Mouse (Mus musculus): ENCODE results near the gene Shisa5. TPM values are rescaled to one million over a fixed set of nuclear protein-coding genes. Genes with fewer than 3 reads are reported as not detected.

The Shisa5 gene
- polyA plus RNA-seq, 1 experiment = 428 TPM

- H3K27ac ChIP-seq (ENCODE audit: insufficient read depth, low read depth, low read length) = no peak overlapping the region
- H3K4me3 ChIP-seq (ENCODE audit: insufficient read depth, low read length) = no peak overlapping the region
- H3K4me1 ChIP-seq (ENCODE audit: control insufficient read depth, insufficient read depth, low read length) = peaks cover 3% of the 10 kb centered on the region; the same call in 1 of the 2 replicates
- TF ChIP-seq CTCF (IDR thresholded peaks at IDR 0.05; ENCODE audit: low read depth, low read length) = no peak
- no peak for TF ChIP-seq POLR2A (IDR thresholded peaks at IDR 0.05; ENCODE audit: borderline replicate concordance, low read depth, low read length)
These were observed 65.7 kb downstream of the Shisa5 start for GRCm38 (mm10) chr9:109104083-109104482.

- H3K4me3 ChIP-seq (ENCODE audit: insufficient read depth, low read length) = no peak overlapping the region
- H3K27ac ChIP-seq (ENCODE audit: insufficient read depth, low read depth, low read length) = no peak overlapping the region
- peaks cover 3% of the 10 kb centered on the region; the same call in 1 of the 2 replicates for H3K4me1 ChIP-seq (ENCODE audit: control insufficient read depth, insufficient read depth, low read length)
- TF ChIP-seq POLR2A (IDR thresholded peaks at IDR 0.05; ENCODE audit: borderline replicate concordance, low read depth, low read length) (no peak), CTCF (IDR thresholded peaks at IDR 0.05; ENCODE audit: low read depth, low read length) (no peak)
These were observed 66.6 kb downstream of the Shisa5 start for GRCm38 (mm10) chr9:109105011-109105410.

GRCm38 (mm10) chr9:109105648-109106047 is 67.3 kb downstream of the Shisa5 start:
- Histone ChIP-seq H3K4me3 (ENCODE audit: insufficient read depth, low read length) (no peak overlapping the region), H3K27ac (ENCODE audit: insufficient read depth, low read depth, low read length) (no peak overlapping the region)
- no peak for TF ChIP-seq CTCF (IDR thresholded peaks at IDR 0.05; ENCODE audit: low read depth, low read length)
- no peak for TF ChIP-seq POLR2A (IDR thresholded peaks at IDR 0.05; ENCODE audit: borderline replicate concordance, low read depth, low read length)

GRCm38 (mm10) chr9:109107341-109107740 is 69.0 kb downstream of the Shisa5 start:
- Histone ChIP-seq H3K4me1 (ENCODE audit: control insufficient read depth, insufficient read depth, low read length) (peaks cover 3% of the 10 kb centered on the region; the same call in 1 of the 2 replicates), H3K4me3 (ENCODE audit: insufficient read depth, low read length) (no peak overlapping the region), H3K27ac (ENCODE audit: insufficient read depth, low read depth, low read length) (no peak overlapping the region)
- TF ChIP-seq POLR2A (IDR thresholded peaks at IDR 0.05; ENCODE audit: borderline replicate concordance, low read depth, low read length) (no peak), CTCF (IDR thresholded peaks at IDR 0.05; ENCODE audit: low read depth, low read length) (no peak)

More at GRCm38 (mm10) chr9:109105648-109106047, 67.3 kb downstream of the Shisa5 start:
- H3K4me1 ChIP-seq (ENCODE audit: control insufficient read depth, insufficient read depth, low read length) = peaks cover 3% of the 10 kb centered on the region; the same call in 1 of the 2 replicates

Other genes with a start within 250 kb of the Shisa5 start
- gene Nckipsd, start 230.2 kb upstream of the Shisa5 start, polyA plus RNA-seq (2012; ENCODE audit: insufficient read depth, insufficient read length, missing spikeins) = 25.6 and 29.0 TPM in 2 replicates
- 2.1 and 2.2 TPM in 2 replicates for gene Celsr3, start 212.2 kb upstream of the Shisa5 start, polyA plus RNA-seq (2012; ENCODE audit: insufficient read depth, insufficient read length, missing spikeins)
- gene Slc26a6, start 185.3 kb upstream of the Shisa5 start, polyA plus RNA-seq (2012; ENCODE audit: insufficient read depth, insufficient read length, missing spikeins) = 19.0 and 20.8 TPM in 2 replicates
- gene Tmem89, start 123.9 kb upstream of the Shisa5 start, polyA plus RNA-seq (2012; ENCODE audit: insufficient read depth, insufficient read length, missing spikeins) = not detected in 2 replicates
- 116 and 123 TPM in 2 replicates for gene Uqcrc1, start 101.9 kb upstream of the Shisa5 start, polyA plus RNA-seq (2012; ENCODE audit: insufficient read depth, insufficient read length, missing spikeins)
- gene Col7a1, start 85.0 kb upstream of the Shisa5 start, polyA plus RNA-seq (2012; ENCODE audit: insufficient read depth, insufficient read length, missing spikeins) = 0.17 and 0.78 TPM in 2 replicates
- gene Ucn2, start 52.6 kb upstream of the Shisa5 start, polyA plus RNA-seq (2012; ENCODE audit: insufficient read depth, insufficient read length, missing spikeins) = not detected in 2 replicates
- 41.7 and 44.5 TPM in 2 replicates for gene Pfkfb4, start 46.8 kb upstream of the Shisa5 start, polyA plus RNA-seq (2012; ENCODE audit: insufficient read depth, insufficient read length, missing spikeins)
- 88.4 and 110 TPM in 2 replicates for gene Trex1, start 21.2 kb downstream of the Shisa5 start, polyA plus RNA-seq (2012; ENCODE audit: insufficient read depth, insufficient read length, missing spikeins)
- gene Atrip, start 35.6 kb downstream of the Shisa5 start, polyA plus RNA-seq (2012; ENCODE audit: insufficient read depth, insufficient read length, missing spikeins) = 7.2 and 9.9 TPM in 2 replicates
- gene Ccdc51, start 43.9 kb downstream of the Shisa5 start, polyA plus RNA-seq (2012; ENCODE audit: insufficient read depth, insufficient read length, missing spikeins) = 6.4 and 8.8 TPM in 2 replicates
- gene Tma7, start 44.0 kb downstream of the Shisa5 start, polyA plus RNA-seq (2012; ENCODE audit: insufficient read depth, insufficient read length, missing spikeins) = 299 and 308 TPM in 2 replicates
- gene Plxnb1, start 56.8 kb downstream of the Shisa5 start, polyA plus RNA-seq (2012; ENCODE audit: insufficient read depth, insufficient read length, missing spikeins) = not detected in 2 replicates
- gene Fbxw21, start 123.5 kb downstream of the Shisa5 start, polyA plus RNA-seq (2012; ENCODE audit: insufficient read depth, insufficient read length, missing spikeins) = not detected in 2 replicates
- gene Fbxw13, start 157.4 kb downstream of the Shisa5 start, polyA plus RNA-seq (2012; ENCODE audit: insufficient read depth, insufficient read length, missing spikeins) = not detected in 2 replicates
- not detected in 2 replicates for gene Fbxw20, start 196.2 kb downstream of the Shisa5 start, polyA plus RNA-seq (2012; ENCODE audit: insufficient read depth, insufficient read length, missing spikeins)
- not detected in 2 replicates for gene Fbxw14, start 249.1 kb downstream of the Shisa5 start, polyA plus RNA-seq (2012; ENCODE audit: insufficient read depth, insufficient read length, missing spikeins)

Measured in bone marrow macrophage, adult 2 months (primary cell).